Mouse (Mus musculus) A20 (cell line): Measurements from ENCODE around the gene Lima1.

Source experiments
- DNase-seq: peaks from one replicate; pipeline ENCODE4 v3.0.0-alpha.2; 2011; ENCODE audit warnings: low read depth, low spot score

Gene Lima1

GRCm38 (mm10) chr15:99867654-99868053, 7.6 kb downstream of the Lima1 start:
- DNase-seq = no peak

DNA sequence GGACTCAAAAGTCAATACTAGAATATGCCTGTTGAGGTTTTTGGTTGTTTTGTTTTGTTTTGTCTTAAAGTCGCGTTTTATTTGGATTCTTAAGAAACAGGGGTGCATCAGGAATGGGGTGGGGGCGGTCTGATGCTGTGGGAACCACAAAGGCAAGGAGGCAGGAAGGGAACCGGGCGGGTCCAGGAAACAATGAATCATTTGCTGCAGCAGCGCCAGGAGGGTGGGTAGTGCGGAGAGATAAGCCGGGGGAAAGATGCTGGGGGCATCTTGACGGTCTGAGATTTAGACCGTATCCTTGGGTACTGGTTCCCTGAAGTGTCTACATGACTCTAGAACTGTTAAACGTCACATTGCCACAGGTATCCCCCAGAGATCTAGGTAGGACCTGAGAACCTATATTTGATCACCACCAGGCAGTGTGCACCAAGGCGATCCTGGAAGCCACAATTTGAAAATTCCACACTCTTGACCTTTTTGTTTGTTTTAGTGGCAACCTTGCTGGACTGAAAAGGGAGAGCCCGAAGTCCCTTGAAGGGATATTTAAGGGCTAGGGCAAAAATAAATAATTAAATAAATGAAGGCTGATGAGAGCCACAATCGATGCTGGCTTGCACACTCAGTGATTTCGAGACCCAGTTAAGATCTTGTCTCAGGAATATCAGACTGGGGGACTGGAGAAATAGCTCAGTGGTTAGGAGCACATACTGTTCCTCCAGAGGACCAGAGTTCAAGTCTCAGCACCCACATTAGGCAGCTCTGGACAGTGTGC, 8.6 kb downstream of the Lima1 start:
- no peak for DNase-seq

- no peak for DNase-seq
Measured at GRCm38 (mm10) chr15:99865942-99866341, 9.3 kb downstream of the Lima1 start.

DNA sequence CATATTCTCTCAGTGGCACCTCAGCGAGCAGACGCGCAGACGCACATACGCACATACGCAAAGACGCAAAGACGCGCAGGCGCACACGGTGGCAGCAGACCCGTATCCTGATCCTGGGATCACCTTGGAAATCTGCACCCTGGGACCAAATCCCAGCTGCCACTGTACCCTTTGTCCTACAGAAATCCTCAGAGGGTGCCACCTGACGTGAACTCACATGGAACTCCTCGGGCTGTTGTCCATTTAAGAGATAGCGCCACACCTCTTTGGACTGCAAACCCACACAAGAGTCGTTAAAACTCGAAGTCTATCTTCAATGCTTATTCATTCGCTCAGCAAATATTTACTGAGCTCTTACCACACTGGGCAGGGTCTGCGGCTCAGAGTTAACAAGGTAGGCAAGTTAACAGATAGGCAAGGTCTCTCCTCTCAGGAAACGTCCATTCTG, 9.7 kb downstream of the Lima1 start:
- no peak for DNase-seq

GRCm38 (mm10) chr15:99865046-99865445, 10.2 kb downstream of the Lima1 start:
- no peak for DNase-seq

- DNase-seq = peak; percentile 38
Measured at GRCm38 (mm10) chr15:99863786-99864185, 11.5 kb downstream of the Lima1 start.

DNA sequence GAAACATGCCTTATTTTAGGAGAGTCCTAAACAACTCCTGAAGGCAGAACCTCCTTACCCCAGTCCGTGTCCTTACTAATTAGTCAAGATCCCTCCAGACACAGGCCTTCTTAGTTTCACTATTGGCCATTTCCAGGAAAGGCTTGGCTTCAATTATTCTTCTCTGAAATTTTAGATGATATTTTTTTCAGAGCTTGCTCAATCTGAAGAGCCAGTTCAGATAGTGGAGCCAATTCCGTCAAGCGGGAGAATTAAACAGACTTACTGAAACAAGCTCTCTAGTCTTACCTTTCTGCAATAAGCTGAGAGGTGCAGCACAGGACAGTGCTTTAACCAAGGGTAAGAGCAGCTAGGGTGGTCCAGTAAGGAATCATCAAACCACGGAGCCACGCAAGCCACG, 11.9 kb downstream of the Lima1 start:
- DNase-seq = no peak

GRCm38 (mm10) chr15:99862473-99862872, 12.8 kb downstream of the Lima1 start:
- DNase-seq = no peak

GRCm38 (mm10) chr15:99861955-99862354, 13.3 kb downstream of the Lima1 start:
- no peak for DNase-seq

- DNase-seq = no peak
Measured at GRCm38 (mm10) chr15:99861536-99861935, 13.7 kb downstream of the Lima1 start.

DNA sequence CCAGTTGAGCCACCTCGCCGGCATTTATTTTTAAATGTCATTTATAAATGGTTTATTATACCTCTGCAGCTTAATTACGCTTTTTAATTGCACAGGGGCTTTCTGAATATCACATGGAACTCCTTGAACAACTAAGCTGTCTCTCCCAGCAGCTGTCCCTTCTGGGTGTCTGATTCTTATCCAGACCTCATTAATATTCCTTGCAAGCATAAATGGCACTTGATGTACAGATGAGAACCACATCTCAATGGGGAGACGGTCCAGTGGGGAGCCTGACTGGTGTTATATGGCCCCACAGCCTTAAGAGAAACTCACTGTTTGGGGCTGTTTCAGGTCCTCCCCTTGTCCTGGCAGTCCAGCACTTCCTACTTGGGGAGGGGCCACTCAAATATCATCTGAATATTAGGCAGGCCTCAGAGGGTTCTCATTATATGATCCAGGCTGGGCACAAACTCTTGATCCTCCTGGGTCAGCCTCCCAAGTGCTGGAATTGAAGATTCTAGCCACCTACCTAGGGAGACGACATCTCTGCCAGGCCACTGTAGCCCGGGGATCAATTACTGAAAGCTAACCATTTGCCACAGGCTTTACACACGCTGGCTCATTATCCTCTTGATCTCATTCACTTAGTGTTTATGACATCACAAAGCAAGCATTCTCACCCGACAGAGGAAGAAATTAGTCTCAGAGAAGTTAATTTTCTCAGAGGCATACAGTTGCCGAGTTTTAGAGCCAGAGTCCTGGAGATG, 15.4 kb downstream of the Lima1 start:
- no peak for DNase-seq

DNA sequence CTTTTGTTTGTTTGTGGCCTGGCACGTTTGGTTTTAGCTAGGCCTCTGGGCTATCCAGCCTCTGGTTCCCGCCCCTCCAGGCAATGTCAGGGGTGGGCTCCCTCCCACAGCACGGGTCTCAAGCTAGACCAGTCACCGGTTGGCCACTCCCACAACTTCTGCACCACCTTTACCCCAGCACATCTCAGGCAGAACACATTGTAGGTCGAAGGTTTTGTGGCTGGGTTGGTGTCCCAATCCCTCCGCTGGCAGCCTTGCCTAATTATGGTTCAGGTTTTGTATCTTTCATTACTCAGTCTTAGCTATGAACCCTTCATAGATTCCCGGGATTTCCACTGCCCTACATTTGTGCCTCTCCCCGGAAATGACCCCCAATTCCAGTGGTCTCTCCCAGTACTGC, 17.8 kb downstream of the Lima1 start:
- DNase-seq = no peak

DNA sequence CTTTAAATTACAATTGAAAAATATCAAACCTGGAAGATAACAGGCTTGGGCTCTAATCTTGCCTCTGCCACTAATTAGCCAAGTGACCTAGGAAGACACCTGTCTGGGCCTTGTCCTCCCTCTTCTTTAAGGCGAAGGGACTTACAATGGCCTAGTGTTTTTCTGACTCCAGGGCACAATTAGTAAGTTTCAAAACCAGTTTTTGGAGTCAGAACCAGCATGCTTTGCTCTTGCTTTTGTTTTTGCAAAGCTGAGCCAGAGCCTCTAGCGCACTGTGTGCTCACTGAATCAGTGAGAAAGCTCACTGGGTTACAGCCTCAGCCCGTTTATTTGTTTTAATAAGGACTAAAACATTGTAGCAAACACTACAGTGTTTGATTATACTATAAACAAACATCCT, 20.1 kb downstream of the Lima1 start:
- DNase-seq = no peak

GRCm38 (mm10) chr15:99852606-99853237, 22.5 kb downstream of the Lima1 start:
- DNase-seq = no peak

GRCm38 (mm10) chr15:99850265-99850664, 25.0 kb downstream of the Lima1 start:
- DNase-seq = no peak

GRCm38 (mm10) chr15:99847937-99848336, 27.3 kb downstream of the Lima1 start:
- no peak for DNase-seq

GRCm38 (mm10) chr15:99847207-99847881, 27.9 kb downstream of the Lima1 start:
- no peak for DNase-seq

DNA sequence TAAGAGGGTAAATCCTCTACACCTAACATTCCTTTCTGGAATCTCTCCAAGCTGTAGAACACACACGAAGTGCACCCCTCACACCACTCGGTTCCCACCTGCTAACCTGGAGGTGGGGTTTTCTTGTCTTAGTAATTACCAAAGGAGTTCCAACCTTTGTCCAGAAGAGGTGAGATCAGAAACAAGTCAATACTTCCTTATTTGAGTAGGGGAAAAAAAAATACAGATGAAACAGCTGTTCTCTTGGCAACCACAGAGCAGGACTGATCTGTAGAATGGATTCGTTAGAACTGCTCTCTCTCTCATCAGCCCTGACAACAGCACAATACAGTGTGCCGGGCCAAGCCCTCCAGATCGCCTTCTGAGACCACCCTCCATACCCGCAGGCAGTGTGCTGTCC, 28.6 kb downstream of the Lima1 start:
- DNase-seq = peak; percentile 26

GRCm38 (mm10) chr15:99843856-99844255, 31.4 kb downstream of the Lima1 start:
- no peak for DNase-seq

GRCm38 (mm10) chr15:99839910-99840309, 35.3 kb downstream of the Lima1 start:
- DNase-seq = no peak

DNA sequence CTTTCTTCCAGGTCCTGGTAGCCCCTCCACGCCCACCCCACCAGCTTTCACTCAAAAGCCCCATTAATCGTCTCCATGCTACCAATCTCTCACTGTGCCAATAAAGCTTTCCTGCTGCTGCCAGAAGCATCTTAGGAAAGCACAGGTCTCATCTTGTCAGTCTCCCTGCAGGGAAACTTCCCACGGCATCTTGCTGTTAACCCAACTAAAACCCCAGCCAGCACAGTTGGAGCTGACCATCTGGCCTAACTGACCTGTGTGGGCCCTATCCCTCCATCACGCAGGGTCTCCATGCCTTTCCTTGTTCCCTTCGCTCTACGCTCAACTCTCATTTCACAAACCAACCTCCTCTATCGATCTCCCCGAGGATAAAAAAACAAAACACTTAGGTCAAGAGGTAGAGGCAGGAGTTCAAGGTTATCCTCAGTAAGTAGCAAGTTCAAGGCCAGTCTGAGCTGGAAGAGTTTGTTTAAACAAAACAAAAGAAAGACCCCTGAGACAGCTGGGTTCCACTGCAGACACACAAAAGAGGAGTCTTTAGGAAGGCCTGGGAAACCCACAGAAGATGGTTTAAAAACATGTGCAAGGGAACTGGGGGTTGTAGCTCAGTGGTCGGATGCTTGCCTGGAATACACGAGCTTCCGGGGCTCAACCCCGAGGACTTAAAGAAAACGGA, 36.0 kb downstream of the Lima1 start:
- no peak for DNase-seq
